Mouse (Mus musculus) bone marrow macrophage, adult 2 months (primary cell): Measurements from ENCODE around the gene Hat1. TPM values are rescaled to one million over a fixed set of nuclear protein-coding genes. Genes with fewer than 3 reads are reported as not detected.

ENCODE experiments used
- H3K27ac ChIP-seq: 2 replicates; pipeline ENCODE4 v1.5.1; 2012; ENCODE audit warnings: low read depth, low read length; ENCODE audit not compliant: insufficient read depth
- H3K4me1 ChIP-seq: 2 replicates; pipeline ENCODE4 v1.6.1; 2012; ENCODE audit warnings: low read length; ENCODE audit not compliant: control insufficient read depth, insufficient read depth
- H3K4me3 ChIP-seq: 2 replicates; pipeline ENCODE4 v1.5.1; 2012; ENCODE audit warnings: mild to moderate bottlenecking, low read length, moderate library complexity; ENCODE audit not compliant: insufficient read depth
- CTCF ChIP-seq: IDR thresholded peaks from 2 replicates; pipeline ENCODE4 v1.5.1; 2012; ENCODE audit warnings: low read depth, mild to moderate bottlenecking, low read length, moderate library complexity
- POLR2A ChIP-seq: IDR thresholded peaks from 2 replicates; pipeline ENCODE4 v1.6.1; 2012; ENCODE audit warnings: mild to moderate bottlenecking, low read depth, low read length, borderline replicate concordance
- polyA plus RNA-seq: library from polyadenylated mRNA; stranded (reverse); fragments of >200 nt; gene quantifications from 2 replicates; pipeline ENCODE4 v1.2.4, GENCODE M21; 2012; ENCODE audit not compliant: missing spikeins, insufficient read depth, insufficient read length

Gene Hat1
- polyA plus RNA-seq, 1 experiment = 47.5 TPM

GRCm38 (mm10) chr2:71459659-71460058, 70.9 kb downstream of the Hat1 start:
- TF ChIP-seq CTCF (no peak), POLR2A (no peak)
- H3K27ac ChIP-seq = no peak overlapping the region
- peaks cover 5% of the 10 kb centered on the region for H3K4me1 ChIP-seq
- no peak overlapping the region for H3K4me3 ChIP-seq

GRCm38 (mm10) chr2:71461139-71461538, 72.4 kb downstream of the Hat1 start:
- no peak for TF ChIP-seq CTCF
- TF ChIP-seq POLR2A = no peak
- H3K27ac ChIP-seq = no peak overlapping the region
- H3K4me1 ChIP-seq = peaks cover 5% of the 10 kb centered on the region
- H3K4me3 ChIP-seq = no peak overlapping the region

GRCm38 (mm10) chr2:71461589-71461988, 72.8 kb downstream of the Hat1 start:
- H3K4me3 ChIP-seq = no peak overlapping the region
- H3K4me1 ChIP-seq = peaks cover 5% of the 10 kb centered on the region
- TF ChIP-seq CTCF = no peak
- no peak for TF ChIP-seq POLR2A
- H3K27ac ChIP-seq = no peak overlapping the region

GRCm38 (mm10) chr2:71462066-71462465, 73.3 kb downstream of the Hat1 start:
- TF ChIP-seq CTCF = no peak
- no peak for TF ChIP-seq POLR2A
- Histone ChIP-seq H3K4me3 (no peak overlapping the region), H3K27ac (no peak overlapping the region), H3K4me1 (peaks cover 5% of the 10 kb centered on the region)

GRCm38 (mm10) chr2:71462553-71462952, 73.8 kb downstream of the Hat1 start:
- H3K4me3 ChIP-seq = no peak overlapping the region
- H3K4me1 ChIP-seq = peaks cover 5% of the 10 kb centered on the region
- TF ChIP-seq POLR2A (no peak), CTCF (no peak)
- H3K27ac ChIP-seq = no peak overlapping the region

- no peak overlapping the region for H3K27ac ChIP-seq
- no peaks in the 10 kb centered on the region for H3K4me1 ChIP-seq
- TF ChIP-seq POLR2A (no peak), CTCF (no peak)
- H3K4me3 ChIP-seq = no peak overlapping the region
These were observed 77.3 kb downstream of the Hat1 start for GRCm38 (mm10) chr2:71466103-71466502.

- Histone ChIP-seq H3K4me1 (no peaks in the 10 kb centered on the region), H3K4me3 (no peak overlapping the region), H3K27ac (no peak overlapping the region)
- TF ChIP-seq POLR2A = no peak
- TF ChIP-seq CTCF = no peak
These were observed 78.2 kb downstream of the Hat1 start for GRCm38 (mm10) chr2:71466861-71467450.

GRCm38 (mm10) chr2:71471094-71471493, 82.3 kb downstream of the Hat1 start:
- TF ChIP-seq POLR2A (no peak), CTCF (no peak)
- Histone ChIP-seq H3K27ac (no peak overlapping the region), H3K4me1 (no peaks in the 10 kb centered on the region), H3K4me3 (no peak overlapping the region)

- Histone ChIP-seq H3K4me3 (no peak overlapping the region), H3K27ac (no peak overlapping the region), H3K4me1 (no peaks in the 10 kb centered on the region)
- TF ChIP-seq CTCF = no peak
- no peak for TF ChIP-seq POLR2A
These were observed 85.1 kb downstream of the Hat1 start for GRCm38 (mm10) chr2:71473830-71474229.

- Histone ChIP-seq H3K4me1 (no peaks in the 10 kb centered on the region), H3K4me3 (no peak overlapping the region), H3K27ac (no peak overlapping the region)
- no peak for TF ChIP-seq CTCF
- TF ChIP-seq POLR2A = no peak
These were observed 85.6 kb downstream of the Hat1 start for GRCm38 (mm10) chr2:71474345-71474744.

GRCm38 (mm10) chr2:71475311-71475710, 86.6 kb downstream of the Hat1 start:
- Histone ChIP-seq H3K27ac (no peak overlapping the region), H3K4me1 (no peaks in the 10 kb centered on the region)

More at GRCm38 (mm10) chr2:71475311-71475710, 86.6 kb downstream of the Hat1 start:
- TF ChIP-seq POLR2A (no peak), CTCF (no peak)
- no peak overlapping the region for H3K4me3 ChIP-seq
